Mouse (Mus musculus): Measurements from ENCODE around the gene B4galnt4. TPM values are rescaled to one million over a fixed set of nuclear protein-coding genes. Genes with fewer than 3 reads are reported as not detected.

B4galnt4 gene
- polyA plus RNA-seq, 1 experiment from 2014 or later = 44.1 TPM

DNA sequence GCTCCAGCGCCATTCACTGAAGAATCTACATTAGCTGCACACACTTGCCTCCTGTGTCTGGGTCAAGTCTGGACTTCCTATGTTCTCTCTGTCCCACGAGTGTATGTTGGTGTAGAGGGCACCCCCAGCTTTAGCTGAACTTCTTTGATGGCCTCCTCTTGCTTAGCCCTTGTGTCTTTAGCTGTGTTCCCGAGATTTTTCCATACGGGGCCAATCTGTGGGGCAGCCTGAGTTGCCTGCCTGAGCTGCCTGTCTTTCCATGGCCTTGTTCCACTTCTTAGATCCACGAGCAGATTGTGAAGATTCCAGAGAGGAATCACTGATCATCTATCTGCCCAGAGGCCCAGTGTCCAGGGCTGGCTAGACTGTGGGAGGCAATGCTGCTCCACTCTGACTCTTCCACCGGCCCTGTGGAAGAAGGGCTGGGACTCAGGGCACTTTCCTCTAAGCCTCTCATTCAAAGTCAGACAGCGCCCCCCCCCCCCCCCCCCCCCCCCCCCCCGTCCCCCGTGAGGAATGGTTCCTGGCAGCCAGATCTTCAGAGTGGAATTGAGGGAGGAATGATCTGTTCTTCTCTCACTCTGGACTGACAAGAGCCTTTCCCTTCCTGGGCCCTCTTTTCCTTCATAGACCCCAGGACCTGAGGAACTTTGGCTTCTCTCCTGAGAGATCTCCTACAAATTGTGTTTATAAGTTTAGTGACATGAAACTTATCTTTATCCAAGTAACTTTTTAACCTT lies 19.9 kb upstream of the B4galnt4 start:
- WGBS = 32% methylated on average over 6 of the region's 9 CpGs
- no peaks in the 10 kb centered on the region for H3K27me3 ChIP-seq (ENCODE audit: control insufficient read depth, insufficient read depth, low read length)
- H3K9ac ChIP-seq (replicated peaks; ENCODE audit: low read length) = no peak overlapping the region
- H3K36me3 ChIP-seq (ENCODE audit: control insufficient read depth, insufficient read depth, low read length) = no peaks in the 10 kb centered on the region
- no peak overlapping the region for H3K4me3 ChIP-seq (replicated peaks; ENCODE audit: low read depth, low read length)
- peak overlapping the region; percentile 57; the same call in 1 of the 2 replicates for H3K27ac ChIP-seq (replicated peaks; ENCODE audit: low read depth, low read length)
- ATAC-seq (ENCODE audit: low FRiP score, low TSS enrichment) = no peak
- peak; percentile 15 for DNase-seq
- H3K4me2 ChIP-seq (ENCODE audit: low read length) = no peak overlapping the region
- H3K4me1 ChIP-seq (ENCODE audit: control insufficient read depth, insufficient read depth, low read length) = no peaks in the 10 kb centered on the region
- H3K9me3 ChIP-seq (ENCODE audit: control insufficient read depth, low read length) = no peaks in the 10 kb centered on the region

DNA sequence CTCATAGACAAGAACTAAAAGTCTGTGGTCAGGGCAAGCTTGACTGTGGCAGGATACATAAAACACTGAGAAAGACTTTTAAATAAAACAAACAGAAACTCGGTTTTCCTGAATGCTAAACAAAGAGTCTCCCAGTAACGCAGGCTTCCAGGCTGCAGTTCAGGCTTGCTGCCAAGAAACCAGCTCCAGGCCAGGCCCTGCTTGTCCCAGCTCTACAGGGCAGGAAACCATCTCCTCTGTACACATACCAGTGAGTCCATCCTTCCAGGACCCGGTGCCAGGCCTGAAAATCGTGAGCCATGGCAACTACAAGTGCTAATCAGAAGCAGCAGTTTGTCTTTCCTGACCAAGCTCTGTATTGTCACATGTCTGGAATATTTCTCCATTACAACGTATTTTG lies 19.2 kb upstream of the B4galnt4 start:
- Histone ChIP-seq H3K27me3 (ENCODE audit: control insufficient read depth, insufficient read depth, low read length) (no peaks in the 10 kb centered on the region), H3K4me2 (ENCODE audit: low read length) (no peak overlapping the region), H3K9me3 (ENCODE audit: control insufficient read depth, low read length) (no peaks in the 10 kb centered on the region), H3K4me1 (ENCODE audit: control insufficient read depth, insufficient read depth, low read length) (no peaks in the 10 kb centered on the region), H3K27ac (replicated peaks; ENCODE audit: low read depth, low read length) (0 out of 2 replicates have a peak overlapping the region, but pooled peaks have one; percentile 52), H3K9ac (replicated peaks; ENCODE audit: low read length) (no peak overlapping the region), H3K4me3 (replicated peaks; ENCODE audit: low read depth, low read length) (no peak overlapping the region), H3K36me3 (ENCODE audit: control insufficient read depth, insufficient read depth, low read length) (no peaks in the 10 kb centered on the region)
- ATAC-seq (ENCODE audit: low FRiP score, low TSS enrichment) (no peak), DNase-seq (peak; percentile 73)
- 26% methylated on average over 5 of the region's 5 CpGs for WGBS

DNA sequence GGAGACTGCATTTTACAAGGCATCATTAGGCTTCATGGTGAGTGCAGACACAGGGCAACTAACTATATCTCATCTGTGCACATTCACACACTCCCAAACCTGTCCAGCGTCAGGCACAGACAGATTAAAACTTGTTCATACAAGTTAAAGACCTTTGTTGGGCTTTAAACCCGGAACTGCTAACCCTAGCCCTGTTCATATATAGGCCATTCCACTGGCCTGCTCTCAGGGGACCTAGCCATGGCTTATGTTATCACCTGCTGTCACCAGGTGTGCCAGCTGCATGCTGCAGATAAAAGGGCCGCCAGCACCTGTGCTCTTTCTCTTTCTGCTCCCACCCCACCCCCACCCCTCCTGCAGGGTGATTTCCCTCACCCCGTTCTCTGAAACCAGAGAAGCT lies 18.4 kb upstream of the B4galnt4 start:
- WGBS = 66% methylated on average over 4 of the region's 4 CpGs
- Histone ChIP-seq H3K36me3 (ENCODE audit: control insufficient read depth, insufficient read depth, low read length) (no peaks in the 10 kb centered on the region), H3K27ac (replicated peaks; ENCODE audit: low read depth, low read length) (no peak overlapping the region), H3K9me3 (ENCODE audit: control insufficient read depth, low read length) (no peaks in the 10 kb centered on the region), H3K4me3 (replicated peaks; ENCODE audit: low read depth, low read length) (no peak overlapping the region), H3K9ac (replicated peaks; ENCODE audit: low read length) (no peak overlapping the region), H3K27me3 (ENCODE audit: control insufficient read depth, insufficient read depth, low read length) (no peaks in the 10 kb centered on the region), H3K4me2 (ENCODE audit: low read length) (no peak overlapping the region), H3K4me1 (ENCODE audit: control insufficient read depth, insufficient read depth, low read length) (0 out of 2 replicates have a peak, but pooled peaks cover 3% of the 10 kb centered on the region)
- DNase-seq = no peak
- no peak for ATAC-seq (ENCODE audit: low FRiP score, low TSS enrichment)

DNA sequence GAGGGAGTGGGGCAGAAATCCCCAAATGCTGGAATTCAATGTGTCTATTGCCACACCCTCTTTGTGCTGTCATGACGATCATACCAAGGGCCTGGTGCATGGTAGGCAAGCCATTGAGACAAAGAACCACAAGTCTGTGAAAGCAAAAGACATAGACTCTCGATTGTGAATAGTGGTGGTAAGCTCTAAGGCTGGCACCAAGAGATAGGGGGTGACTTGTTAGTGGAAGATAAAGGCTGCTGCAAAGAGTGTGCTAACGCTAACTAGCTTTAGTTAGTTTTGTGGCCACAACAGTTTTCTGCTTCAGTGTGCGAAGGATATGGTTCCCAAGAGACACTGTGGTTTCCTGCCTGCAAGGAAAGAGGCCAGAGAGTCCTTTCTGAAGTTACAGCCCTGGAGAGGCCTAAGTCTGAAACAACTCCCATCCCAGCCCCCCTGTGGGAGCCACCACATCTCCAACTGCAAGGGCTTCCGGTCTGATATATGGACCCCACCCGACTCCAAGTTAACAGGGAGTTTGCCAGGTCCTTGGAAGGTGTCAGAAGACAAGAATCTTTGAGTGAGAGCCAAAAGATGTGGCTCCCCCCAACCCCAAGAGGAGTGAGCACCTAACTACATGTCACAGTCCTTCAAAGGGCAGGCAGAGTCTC lies 13.8 kb upstream of the B4galnt4 start:
- no peak for ATAC-seq (ENCODE audit: low FRiP score, low TSS enrichment)
- Histone ChIP-seq H3K4me1 (ENCODE audit: control insufficient read depth, insufficient read depth, low read length) (peaks cover 9% of the 10 kb centered on the region), H3K4me2 (ENCODE audit: low read length) (peak overlapping the region; percentile 82), H3K27ac (replicated peaks; ENCODE audit: low read depth, low read length) (no peak overlapping the region), H3K9ac (replicated peaks; ENCODE audit: low read length) (no peak overlapping the region), H3K9me3 (ENCODE audit: control insufficient read depth, low read length) (no peaks in the 10 kb centered on the region), H3K27me3 (ENCODE audit: control insufficient read depth, insufficient read depth, low read length) (no peaks in the 10 kb centered on the region), H3K36me3 (ENCODE audit: control insufficient read depth, insufficient read depth, low read length) (no peaks in the 10 kb centered on the region), H3K4me3 (replicated peaks; ENCODE audit: low read depth, low read length) (no peak overlapping the region)
- DNase-seq = no peak
- WGBS = 77% methylated on average over 6 of the region's 6 CpGs

DNA sequence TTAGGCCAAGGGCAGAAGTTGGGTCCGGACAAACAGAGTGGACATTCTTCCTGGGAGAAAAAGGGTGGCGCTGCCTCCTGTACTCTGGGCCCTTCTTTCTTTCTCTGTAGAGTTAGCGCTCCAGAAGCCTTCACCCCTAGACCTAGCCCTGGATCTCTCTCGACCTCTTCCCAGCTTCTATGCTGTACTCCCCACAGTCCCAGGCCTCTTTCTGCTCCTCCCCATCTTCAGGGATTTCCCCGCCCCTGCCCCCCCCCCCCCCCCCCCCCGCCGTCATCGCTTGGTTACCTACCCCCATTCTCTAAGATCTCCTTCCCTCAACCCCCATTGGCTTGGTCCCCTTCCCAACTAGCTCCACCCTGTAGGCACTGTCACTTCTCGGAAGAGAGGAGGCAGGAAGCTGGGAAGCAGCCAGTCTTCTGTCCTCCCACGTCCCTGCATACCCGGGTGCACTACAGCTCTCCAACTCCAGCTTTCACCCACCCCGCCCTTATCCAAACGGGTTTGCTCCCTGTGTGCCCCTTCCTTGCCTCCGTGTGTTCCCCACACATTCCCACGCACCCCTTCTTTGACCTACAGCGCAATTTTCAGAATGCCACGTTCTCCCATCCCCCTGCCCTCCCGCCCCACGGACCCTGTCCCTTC lies 13.2 kb upstream of the B4galnt4 start:
- Histone ChIP-seq H3K4me3 (replicated peaks; ENCODE audit: low read depth, low read length) (peak overlapping the region; percentile 35), H3K9me3 (ENCODE audit: control insufficient read depth, low read length) (no peaks in the 10 kb centered on the region), H3K9ac (replicated peaks; ENCODE audit: low read length) (peak overlapping the region; percentile 49; the same call in 1 of the 2 replicates), H3K36me3 (ENCODE audit: control insufficient read depth, insufficient read depth, low read length) (no peaks in the 10 kb centered on the region), H3K4me2 (ENCODE audit: low read length) (peak overlapping the region; percentile 82), H3K4me1 (ENCODE audit: control insufficient read depth, insufficient read depth, low read length) (peaks cover 9% of the 10 kb centered on the region), H3K27ac (replicated peaks; ENCODE audit: low read depth, low read length) (peak overlapping the region; percentile 66), H3K27me3 (ENCODE audit: control insufficient read depth, insufficient read depth, low read length) (no peaks in the 10 kb centered on the region)
- 6% methylated on average over 16 of the region's 19 CpGs for WGBS
- peak; percentile 68 for DNase-seq
- peak; percentile 86 for ATAC-seq (ENCODE audit: low FRiP score, low TSS enrichment)

DNA sequence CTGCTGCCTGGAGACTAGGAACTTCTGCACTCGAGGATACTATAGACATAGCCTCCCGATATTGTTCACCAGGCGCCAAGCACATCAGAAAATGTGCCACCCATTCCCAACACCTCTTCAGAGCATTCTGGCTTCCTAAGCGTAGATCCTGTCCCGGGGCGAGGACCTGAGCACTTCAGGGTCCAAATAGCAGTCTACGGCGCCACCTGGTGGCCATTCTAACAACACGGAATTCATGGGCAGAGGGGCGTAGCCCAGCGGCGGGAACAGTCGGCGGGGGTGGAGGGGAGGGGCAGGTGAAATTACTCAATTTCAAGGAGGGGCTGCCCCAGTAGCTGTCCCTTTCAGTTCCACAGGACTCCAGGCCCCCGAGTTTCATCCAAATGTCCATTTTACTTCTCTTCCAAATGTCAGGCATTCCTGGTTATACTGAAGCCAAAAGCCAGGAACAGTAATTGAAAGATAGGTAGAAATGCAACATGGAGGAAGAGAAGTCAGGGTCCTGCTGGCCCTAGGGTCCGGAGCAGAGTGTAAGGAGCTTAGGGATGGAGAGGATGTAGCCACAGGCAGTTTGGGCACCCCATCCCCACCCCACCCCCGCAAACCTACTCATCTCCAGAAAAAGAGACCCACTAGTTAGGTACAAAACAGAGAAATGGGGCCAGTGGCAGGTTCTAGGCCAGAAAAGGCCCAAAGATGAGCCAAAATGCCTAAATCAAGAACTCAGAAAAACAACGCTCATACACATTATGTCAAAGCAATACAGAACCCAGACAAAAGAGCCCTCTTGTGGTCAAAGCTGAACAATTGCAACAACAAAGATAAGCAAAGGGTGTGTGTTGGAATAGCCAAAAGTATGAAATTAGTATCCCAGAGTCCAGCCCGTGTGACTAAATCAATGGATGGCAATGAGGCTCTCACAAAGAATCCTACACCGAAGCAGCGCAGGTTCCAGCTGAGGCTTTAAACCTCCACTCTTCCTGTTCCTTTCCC lies 12.4 kb upstream of the B4galnt4 start:
- 11% methylated on average over 21 of the region's 21 CpGs for WGBS
- H3K4me2 ChIP-seq (ENCODE audit: low read length) = peak overlapping the region; percentile 82
- peak overlapping the region; percentile 35 for H3K4me3 ChIP-seq (replicated peaks; ENCODE audit: low read depth, low read length)
- no peaks in the 10 kb centered on the region for H3K9me3 ChIP-seq (ENCODE audit: control insufficient read depth, low read length)
- ATAC-seq (ENCODE audit: low FRiP score, low TSS enrichment) = peak; percentile 92
- H3K36me3 ChIP-seq (ENCODE audit: control insufficient read depth, insufficient read depth, low read length) = no peaks in the 10 kb centered on the region
- peak; percentile 96 for DNase-seq
- H3K27me3 ChIP-seq (ENCODE audit: control insufficient read depth, insufficient read depth, low read length) = no peaks in the 10 kb centered on the region
- H3K4me1 ChIP-seq (ENCODE audit: control insufficient read depth, insufficient read depth, low read length) = peaks cover 9% of the 10 kb centered on the region
- H3K9ac ChIP-seq (replicated peaks; ENCODE audit: low read length) = peak overlapping the region; percentile 49; the same call in 1 of the 2 replicates
- H3K27ac ChIP-seq (replicated peaks; ENCODE audit: low read depth, low read length) = peak overlapping the region; percentile 66

DNA sequence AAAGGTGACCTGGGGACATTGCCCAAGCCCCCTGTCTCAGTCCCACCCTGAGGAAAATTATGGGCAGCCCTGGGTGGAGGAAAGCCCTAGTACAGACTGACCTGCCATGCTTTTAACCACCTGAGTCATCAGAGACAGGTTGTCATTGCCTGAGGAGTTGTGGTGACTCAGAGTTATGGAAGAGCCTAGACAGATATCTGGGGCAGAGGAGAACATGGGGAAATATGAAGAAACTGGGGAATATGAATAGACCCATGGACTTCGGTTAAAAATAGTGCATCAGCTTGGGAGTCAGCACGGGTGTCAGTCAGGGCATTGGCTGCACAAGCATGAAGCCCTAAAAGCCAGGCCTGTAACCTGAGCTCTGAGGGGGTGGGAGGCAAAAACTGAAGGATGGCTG lies 11.6 kb upstream of the B4galnt4 start:
- Histone ChIP-seq H3K4me2 (ENCODE audit: low read length) (no peak overlapping the region), H3K9me3 (ENCODE audit: control insufficient read depth, low read length) (no peaks in the 10 kb centered on the region), H3K4me3 (replicated peaks; ENCODE audit: low read depth, low read length) (no peak overlapping the region), H3K27ac (replicated peaks; ENCODE audit: low read depth, low read length) (no peak overlapping the region), H3K4me1 (ENCODE audit: control insufficient read depth, insufficient read depth, low read length) (peaks cover 9% of the 10 kb centered on the region), H3K36me3 (ENCODE audit: control insufficient read depth, insufficient read depth, low read length) (no peaks in the 10 kb centered on the region), H3K27me3 (ENCODE audit: control insufficient read depth, insufficient read depth, low read length) (no peaks in the 10 kb centered on the region), H3K9ac (replicated peaks; ENCODE audit: low read length) (no peak overlapping the region)
- DNase-seq (no peak), ATAC-seq (ENCODE audit: low FRiP score, low TSS enrichment) (no peak)
- WGBS = 90% methylated on average over 2 of the region's 2 CpGs

DNA sequence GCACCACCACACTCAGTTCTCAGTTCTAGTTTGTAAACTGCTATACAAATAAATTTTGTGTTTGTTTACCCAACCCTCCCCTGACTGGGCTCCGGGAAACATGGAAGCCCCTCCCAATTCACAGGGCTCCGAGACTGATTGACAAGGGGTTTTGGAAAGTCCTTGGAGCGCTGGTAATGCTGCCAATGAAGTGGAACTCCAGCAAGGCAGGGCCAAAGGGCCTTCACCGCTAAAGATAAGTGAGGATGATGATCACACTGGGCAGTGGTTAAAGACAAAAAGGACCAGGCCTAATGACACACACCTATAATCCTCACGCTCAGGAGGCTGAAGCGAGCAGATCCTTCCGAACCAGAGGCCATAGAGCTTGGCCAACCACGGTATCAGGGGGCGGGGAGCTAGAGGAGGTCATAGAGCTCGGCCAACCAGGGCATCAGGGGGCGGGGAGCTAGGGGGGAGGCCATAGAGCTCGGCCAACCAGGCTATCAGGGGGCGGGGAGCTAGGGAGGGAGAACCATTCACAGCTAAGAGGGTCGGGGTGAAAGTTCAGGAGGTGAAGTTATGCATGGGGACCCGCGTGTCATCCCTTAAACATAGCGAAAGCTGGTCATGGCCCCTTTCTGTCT lies 9.7 kb upstream of the B4galnt4 start:
- no peak for DNase-seq
- Histone ChIP-seq H3K27me3 (ENCODE audit: control insufficient read depth, insufficient read depth, low read length) (no peaks in the 10 kb centered on the region), H3K27ac (replicated peaks; ENCODE audit: low read depth, low read length) (no peak overlapping the region), H3K36me3 (ENCODE audit: control insufficient read depth, insufficient read depth, low read length) (no peaks in the 10 kb centered on the region), H3K4me3 (replicated peaks; ENCODE audit: low read depth, low read length) (no peak overlapping the region), H3K4me1 (ENCODE audit: control insufficient read depth, insufficient read depth, low read length) (peaks cover 9% of the 10 kb centered on the region), H3K4me2 (ENCODE audit: low read length) (no peak overlapping the region), H3K9ac (replicated peaks; ENCODE audit: low read length) (no peak overlapping the region), H3K9me3 (ENCODE audit: control insufficient read depth, low read length) (no peaks in the 10 kb centered on the region; the same call in 1 of the 2 replicates)
- ATAC-seq (ENCODE audit: low FRiP score, low TSS enrichment) = no peak
- WGBS = 68% methylated on average over 17 of the region's 17 CpGs

Data from midbrain, embryonic 14.5 days (tissue).